Mouse (Mus musculus) adrenal gland, adult 2 months (tissue): ENCODE results near the gene Zfp626. TPM values are rescaled to one million over a fixed set of nuclear protein-coding genes. Genes with fewer than 3 reads are reported as not detected.
"Not testable (repeated sequence)": the region's sequence is repeated elsewhere in the genome, so short reads cannot be mapped to it uniquely, and the experiment has no call there.

ENCODE experiments used
- DNase-seq: peaks from one replicate; pipeline ENCODE4 v3.0.0; 2021
- long read RNA-seq: library from polyadenylated mRNA; stranded (forward); transcript quantifications from one replicate; pipeline ENCODE4 v2.0.0, GENCODE M21; 2021
- polyA plus RNA-seq: library from polyadenylated mRNA; depleted of rRNA; stranded (reverse); fragments of >200 nt; gene quantifications from 2 replicates; pipeline ENCODE4 v1.2.3, GENCODE M21; 2012; rRNA removed
- total RNA-seq, 2 experiments: library from RNA; stranded (reverse); gene quantifications; 2 replicates each; pipeline ENCODE4 v1.2.3; 2021

Zfp626 gene
- total RNA-seq (1 to 10 TPM; 5.4 to 7.6 TPM), polyA plus RNA-seq (0.11 and 0.15 TPM in 2 replicates)
- long read RNA-seq: 0 reads

- not testable (repeated sequence) for DNase-seq
These were observed at the start of gene Zfp626 for GRCm38 (mm10) chr7:27806896-27807295. TSS of gene Zfp626 (plus strand) at chr7:27807196.

DNA sequence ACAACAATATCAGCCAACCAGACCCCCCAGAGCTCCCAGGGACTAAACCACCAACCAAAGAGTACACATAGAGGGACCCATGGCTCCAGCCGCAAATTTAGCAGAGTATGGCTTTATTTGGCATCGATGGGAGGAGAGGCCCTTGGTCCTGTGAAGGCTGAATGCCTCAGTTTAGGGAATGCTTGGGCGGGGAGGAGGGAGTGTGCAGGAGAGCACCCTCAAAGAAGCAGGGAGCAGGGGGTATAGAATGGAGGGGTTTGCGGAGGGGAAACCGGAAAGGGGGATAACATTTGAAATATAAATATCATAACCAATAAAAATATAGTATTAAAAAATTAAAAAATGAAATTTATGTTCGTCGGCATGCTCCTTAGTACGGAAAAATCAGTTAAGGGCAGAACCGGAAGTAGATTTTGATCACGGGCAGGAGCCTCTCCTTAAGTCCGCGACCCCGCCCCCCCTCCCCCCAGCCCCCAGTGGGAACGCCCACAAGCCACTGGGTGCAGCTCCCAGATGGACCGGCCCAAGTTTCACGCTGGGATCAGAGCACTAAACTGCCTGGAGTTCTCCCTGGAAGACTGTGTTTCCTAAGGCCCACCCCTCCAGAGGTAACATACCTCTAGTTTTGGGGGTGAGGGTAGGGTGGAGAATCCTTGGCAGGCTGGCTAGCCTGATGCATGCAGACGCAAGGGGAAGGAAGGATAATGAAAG is 41.7 kb upstream of the Zfp626 start:
- no peak for DNase-seq

DNA sequence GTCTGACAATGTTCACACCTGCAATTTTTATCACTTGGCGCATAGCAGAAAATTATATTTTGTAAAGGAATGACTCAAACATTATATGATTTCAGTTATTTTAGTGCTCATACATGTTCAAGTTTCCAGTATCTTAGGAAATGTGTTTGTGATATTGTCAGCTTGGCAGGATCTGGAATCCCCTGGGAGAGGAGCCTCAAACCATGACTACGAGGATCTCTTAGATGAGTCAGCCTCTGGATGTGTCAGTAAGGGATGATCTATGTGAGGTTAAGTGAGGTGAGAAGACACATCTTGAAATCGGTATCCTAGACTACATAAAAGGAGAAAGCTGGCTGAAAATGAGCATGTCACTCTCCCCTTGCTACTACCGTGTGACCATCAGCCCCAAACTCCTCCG is 17.7 kb upstream of the Zfp626 start:
- no peak for DNase-seq

DNA sequence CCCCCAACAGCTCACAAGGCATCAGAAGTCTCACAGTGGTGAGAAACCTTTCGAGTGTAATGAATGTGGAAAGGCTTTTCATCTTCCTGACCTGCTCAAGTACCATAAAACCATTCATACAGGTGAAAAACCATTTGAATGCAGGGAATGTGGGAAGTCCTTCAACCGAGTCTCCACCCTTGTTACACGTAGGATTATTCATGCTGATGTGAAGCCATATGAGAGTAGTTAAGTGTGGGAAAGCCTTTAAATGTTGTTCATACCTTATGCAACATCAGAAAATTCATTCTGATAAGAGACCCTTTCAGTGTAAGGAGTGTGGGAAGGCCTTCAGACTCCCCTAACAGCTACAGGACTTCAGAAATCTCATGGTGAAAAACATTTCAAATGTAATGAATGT is 13.1 kb upstream of the Zfp626 start:
- not testable (repeated sequence) for DNase-seq

- DNase-seq: no peak
These were observed 12.4 kb upstream of the Zfp626 start for GRCm38 (mm10) chr7:27794566-27794965.

GRCm38 (mm10) chr7:27797906-27798811 is 8.8 kb upstream of the Zfp626 start:
- no peak for DNase-seq

DNA sequence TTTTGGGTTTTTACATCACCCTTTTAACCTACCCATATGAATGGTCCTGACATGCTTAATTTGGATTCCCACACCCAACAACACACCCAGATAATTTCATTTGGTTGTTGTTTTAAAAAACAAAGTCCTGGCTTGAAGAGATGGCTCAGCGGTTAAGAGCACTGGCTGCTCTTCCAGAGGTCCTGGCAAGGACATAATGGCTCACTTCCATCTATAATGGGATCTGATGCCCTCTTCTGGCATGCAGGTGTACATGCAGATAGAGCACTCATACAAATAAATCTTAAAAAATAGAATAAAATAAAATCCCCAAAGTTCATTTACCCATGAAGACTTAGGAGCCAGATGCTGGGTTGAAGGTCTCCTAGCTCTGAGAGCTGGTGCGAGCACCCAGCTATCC is 5.9 kb upstream of the Zfp626 start:
- DNase-seq: no peak

DNA sequence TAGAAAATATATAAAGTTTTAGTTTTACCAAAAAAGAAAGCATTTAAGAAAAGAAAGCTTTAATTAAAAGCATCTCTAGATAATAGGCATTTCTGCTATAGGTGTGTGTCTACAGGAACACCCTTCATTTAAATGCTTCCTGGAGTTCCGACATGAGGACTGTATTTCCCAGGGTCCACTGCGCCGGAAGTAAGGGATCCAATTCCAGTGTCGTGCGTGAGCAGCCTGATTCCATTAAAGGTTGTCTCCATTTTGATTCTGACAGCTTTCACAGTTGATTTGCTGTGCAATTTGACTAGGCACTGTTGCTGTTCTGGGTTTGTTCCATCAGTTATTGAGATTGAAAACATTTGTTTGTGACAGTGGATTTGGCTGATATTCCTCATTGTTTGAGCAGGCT is 4.0 kb upstream of the Zfp626 start:
- DNase-seq: no peak

DNA sequence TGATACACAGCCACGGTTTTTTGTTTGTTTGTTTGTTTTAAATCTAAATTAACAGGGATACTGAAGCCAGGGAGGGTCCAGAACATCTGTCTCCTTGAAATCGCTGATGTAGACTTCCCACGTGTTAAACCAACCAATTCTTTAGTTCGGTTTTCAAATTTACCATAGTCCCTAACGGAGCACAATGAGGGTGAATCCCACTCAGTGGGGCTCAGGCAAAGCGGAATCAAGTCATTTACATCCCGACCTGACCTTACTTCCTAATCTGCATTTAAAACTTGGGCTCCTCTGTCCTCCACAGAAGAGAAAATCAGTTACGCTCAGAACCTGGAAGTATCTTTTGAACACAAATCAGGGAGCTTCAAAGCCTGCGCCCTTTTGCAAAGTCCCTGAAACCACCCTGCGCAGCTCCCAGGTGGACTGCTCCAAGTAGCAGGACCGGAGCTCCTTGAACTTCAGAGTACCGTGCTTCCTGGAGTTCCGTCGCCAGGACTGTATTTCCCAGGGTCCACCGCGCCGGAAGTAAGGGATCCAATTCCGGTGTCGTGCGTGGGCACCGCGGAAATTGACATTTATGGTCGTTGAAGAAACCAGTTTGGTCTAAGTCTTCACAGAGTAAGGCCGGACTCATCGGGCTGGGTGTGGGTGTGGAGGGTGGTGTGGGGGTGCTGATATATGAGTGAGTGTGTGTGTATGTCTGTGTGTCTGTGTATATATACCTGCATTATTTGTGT is 2.5 kb upstream of the Zfp626 start:
- peak; percentile 90 for DNase-seq

DNA sequence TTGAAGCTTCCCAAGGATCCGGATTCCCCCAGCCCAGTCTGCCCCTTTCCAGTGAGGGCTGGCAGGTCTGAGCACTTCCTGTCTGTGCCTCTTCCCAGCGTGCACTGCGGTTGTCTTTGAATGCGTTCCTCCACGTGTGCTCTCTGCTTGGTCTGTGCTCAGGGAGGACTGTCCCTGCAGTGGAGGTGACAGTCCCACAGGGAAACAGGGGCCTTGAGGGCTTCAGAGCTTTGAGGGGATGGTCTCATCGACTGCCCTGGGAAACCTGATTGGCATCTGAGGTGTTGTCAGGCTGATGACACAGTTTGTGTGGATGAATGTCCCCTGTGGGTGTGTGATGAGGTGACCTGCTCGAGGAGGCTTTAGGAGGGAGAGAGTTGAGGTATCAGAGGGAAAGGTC is 309 bp downstream of the Zfp626 start:
- not testable (repeated sequence) for DNase-seq

DNA sequence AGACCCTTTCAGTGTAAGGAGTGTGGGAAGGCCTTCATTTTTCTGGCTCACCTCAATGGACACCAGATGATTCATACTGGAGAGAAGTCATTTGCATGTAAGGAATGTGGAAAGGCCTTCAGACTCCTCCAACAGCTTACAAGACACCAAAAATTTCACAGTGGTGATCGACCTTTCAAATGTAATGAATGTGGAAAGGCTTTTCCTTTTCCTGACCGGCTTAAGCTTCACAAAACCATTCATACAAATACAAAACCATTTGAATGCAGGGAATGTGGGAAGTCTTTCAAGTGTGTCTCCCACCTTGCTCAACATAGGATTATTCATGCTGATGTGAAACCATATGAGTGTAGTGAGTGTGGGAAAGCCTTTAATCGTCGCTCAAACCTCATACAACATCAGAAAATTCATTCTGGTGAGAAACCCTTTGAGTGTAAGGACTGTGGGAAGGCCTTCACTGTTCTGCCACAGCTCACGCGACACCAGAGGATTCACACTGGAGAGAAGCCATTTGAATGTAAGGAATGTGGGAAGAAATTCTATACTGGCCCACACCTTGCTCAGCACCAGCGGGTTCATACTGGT is 11.6 kb downstream of the Zfp626 start:
- DNase-seq: no peak

- no peak for DNase-seq
These were observed 15.6 kb downstream of the Zfp626 start for GRCm38 (mm10) chr7:27822611-27823010.

GRCm38 (mm10) chr7:27834131-27834530 is 27.1 kb downstream of the Zfp626 start:
- no peak for DNase-seq

DNA sequence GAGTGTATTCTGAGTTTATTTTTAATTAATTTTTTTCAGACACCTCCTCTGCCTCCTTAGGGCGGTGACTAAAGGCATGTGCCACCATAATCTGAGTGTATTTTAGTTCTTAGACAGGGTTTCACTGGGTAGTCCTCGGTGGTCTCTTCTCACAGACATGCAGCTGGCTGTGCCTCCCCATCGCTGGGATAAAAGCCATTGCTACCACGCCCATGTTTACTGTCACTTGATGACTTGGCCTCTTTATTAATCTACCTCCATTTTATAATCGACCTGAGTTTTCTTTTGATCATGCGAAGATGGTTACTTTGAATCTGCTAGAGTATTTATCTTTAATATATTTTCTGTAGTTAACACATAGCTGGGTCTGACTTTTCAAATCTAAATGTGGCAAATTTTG is 30.9 kb downstream of the Zfp626 start:
- DNase-seq: no peak

DNA sequence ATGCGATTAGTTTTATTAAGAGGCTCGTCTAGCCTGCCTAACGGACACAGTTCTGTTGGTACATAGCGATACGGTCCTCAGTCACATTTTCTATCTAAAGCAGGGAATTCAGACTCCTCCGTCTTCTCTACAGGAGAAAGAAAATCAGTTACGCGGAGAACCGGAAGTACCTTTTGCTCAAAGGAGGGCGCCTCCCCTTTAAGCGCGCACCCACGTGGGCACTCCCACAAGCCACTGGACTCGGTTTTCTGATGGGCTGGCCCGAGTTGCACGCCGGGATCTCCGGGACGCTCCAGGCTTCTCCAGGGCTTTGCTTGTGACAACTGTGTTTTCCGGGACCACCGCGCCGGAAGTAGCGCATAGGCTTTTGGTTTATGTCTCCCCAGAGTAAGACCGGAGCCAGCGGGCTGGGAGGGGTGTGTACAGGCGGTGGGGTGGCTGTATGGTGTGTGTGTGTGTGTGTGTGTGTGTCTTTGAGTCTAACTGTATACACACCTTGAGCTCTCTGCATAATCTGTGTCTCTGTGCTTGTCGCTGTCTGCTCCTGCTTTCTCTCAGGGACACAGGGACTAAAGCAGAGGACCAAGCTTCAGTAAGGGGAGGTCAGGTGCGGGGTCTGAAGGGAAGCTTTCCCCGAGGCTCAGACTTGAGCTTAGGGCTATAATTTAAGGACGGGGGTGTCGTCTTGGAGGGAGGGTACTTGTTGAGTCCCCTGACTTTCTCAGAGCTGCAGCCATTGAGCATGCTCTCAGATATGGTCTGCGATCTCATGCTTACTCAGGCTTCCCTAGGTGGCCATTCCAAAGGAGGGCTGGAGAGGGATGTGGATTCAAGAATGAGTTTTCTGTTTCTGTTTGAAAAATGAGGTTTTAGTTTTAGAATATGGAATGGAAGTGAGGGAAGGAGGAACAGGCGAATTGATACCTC is 31.6 kb downstream of the Zfp626 start, which contains the start of gene Zfp59:
Zfp59 (plus strand) TSS at position 285 of the 927 bp plus-strand sequence.
- DNase-seq: peak; percentile 92

GRCm38 (mm10) chr7:27839596-27839995 is 32.6 kb downstream of the Zfp626 start:
- DNase-seq: no peak

- DNase-seq: no peak
These were observed 33.1 kb downstream of the Zfp626 start for GRCm38 (mm10) chr7:27840104-27840503.

DNA sequence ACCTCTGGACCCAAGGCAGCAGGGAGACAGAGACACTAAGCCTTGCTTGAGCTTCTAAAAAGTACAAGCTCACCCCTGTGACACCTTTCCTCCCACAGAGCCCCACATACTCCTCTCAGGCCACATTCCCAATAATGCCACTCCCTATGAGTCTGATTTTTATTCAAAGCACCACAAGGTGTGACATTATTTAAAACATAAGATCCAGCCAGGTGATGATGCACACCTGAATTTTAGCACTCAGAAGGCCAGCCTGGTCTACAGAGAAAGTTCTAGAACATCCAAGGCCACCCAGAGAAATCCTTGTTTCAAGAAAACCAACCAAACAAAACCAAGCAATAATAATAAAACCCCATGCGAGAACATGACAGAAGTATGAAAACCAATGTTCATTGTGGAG is 50.2 kb downstream of the Zfp626 start, which contains the start of gene Zfp607a:
Zfp607a (plus strand) TSS at position 301 of the 400 bp plus-strand sequence.
- DNase-seq: no peak

GRCm38 (mm10) chr7:27859301-27860251 is 52.6 kb downstream of the Zfp626 start:
- peak; percentile 16 for DNase-seq
